In genomic region chr10:88645448-88645847, GRCm38 (mm10) we compare ENCODE assay signal across 19 mouse cellular contexts. TPM values are rescaled to one million over a fixed set of nuclear protein-coding genes. Genes with fewer than 3 reads are reported as not detected.
DNase-seq lines count a peak whose midpoint lies in the region; ATAC-seq lines count a peak whose summit lies in the region.
"Had no signal": no experiment of that assay in that cellular context is flagged by ENCODE, and none has a peak within 500 bp of the region (broad histone marks: within the 10 kb centered on the region; RNA-seq: fewer than 3 reads in every experiment).

No protein-coding gene starts in this region.

- H3K36me3 ChIP-seq in heart, embryonic 16.5 days (ENCODE audit: control insufficient read depth, insufficient read depth): no peaks in the 10 kb centered on the region
- H3K36me3 ChIP-seq: embryonic facial prominence, embryonic 13.5 days; forebrain, embryonic 10.5 days; lung, embryonic 15.5 days; neural tube, embryonic 13.5 days had no signal

- peaks cover 7% of the 10 kb centered on the region for H3K4me1 ChIP-seq in heart, embryonic 16.5 days (ENCODE audit: control insufficient read depth, insufficient read depth, low read length)
- H3K4me1 ChIP-seq: embryonic facial prominence, embryonic 13.5 days; forebrain, embryonic 10.5 days; lung, embryonic 15.5 days; neural tube, embryonic 13.5 days had no signal

- intact Hi-C loops in heart, postnatal 25 days (cut with DNase I): no loop called here

- DNase-seq in heart, adult 11 months: peak; percentile 95
- no peak for DNase-seq in heart, postnatal 25 days (ENCODE audit: low spot score)
- peak; percentile 44 to 68 for DNase-seq in heart, adult 18-20 months
- DNase-seq in kidney, postnatal 25 days: peak; percentile 2 to 47
- DNase-seq in ovary, postnatal 36 days (ENCODE audit: low spot score): no peak
- no peak for DNase-seq in embryo, embryonic 11 days
- no peak for DNase-seq in right cerebral cortex, postnatal 36 days (ENCODE audit: low spot score in 2 of 2)
- DNase-seq: cerebellum, adult 9-11 months; thymus, adult 18-20 months had no signal

- H3K27me3 ChIP-seq in heart, embryonic 16.5 days (ENCODE audit: control insufficient read depth, insufficient read depth, low read length): no peaks in the 10 kb centered on the region
- H3K27me3 ChIP-seq: embryonic facial prominence, embryonic 13.5 days; lung, embryonic 15.5 days; megakaryocyte, embryonic 14.5 days; neural tube, embryonic 13.5 days had no signal

- H3K9me3 ChIP-seq in heart, embryonic 16.5 days (replicated peaks; ENCODE audit: control insufficient read depth, low read length): no peaks in the 10 kb centered on the region; the same call in 1 of the 2 replicates
- H3K9me3 ChIP-seq: embryonic facial prominence, embryonic 13.5 days; forebrain, embryonic 10.5 days; lung, embryonic 15.5 days; megakaryocyte, embryonic 14.5 days; neural tube, embryonic 13.5 days had no signal

- no peak overlapping the region for H3K9ac ChIP-seq in heart, embryonic 16.5 days (ENCODE audit: low read length)
- H3K9ac ChIP-seq: embryonic facial prominence, embryonic 13.5 days; lung, embryonic 15.5 days; neural tube, embryonic 13.5 days had no signal

- 18% methylated on average over 5 of the region's 5 CpGs for WGBS in heart, embryonic 16.5 days

- peak; percentile 82 for ATAC-seq in heart, embryonic 16.5 days (replicated peaks; ENCODE audit: extremely low read depth, insufficient read depth, low FRiP score)
- ATAC-seq: hindbrain, embryonic 16.5 days had no signal

- H3K4me3 ChIP-seq in heart, embryonic 16.5 days (ENCODE audit: low read length): no peak overlapping the region
- H3K4me3 ChIP-seq: embryonic facial prominence, embryonic 13.5 days; forebrain, embryonic 10.5 days; layer of hippocampus, adult 2 months; lung, embryonic 15.5 days; megakaryocyte, embryonic 14.5 days; neural tube, embryonic 13.5 days had no signal

- H3K4me2 ChIP-seq in heart, embryonic 16.5 days (ENCODE audit: low read depth, low read length): peak overlapping the region; percentile 21; the same call in 1 of the 2 replicates
- H3K4me2 ChIP-seq: embryonic facial prominence, embryonic 13.5 days; liver, embryonic 11.5 days; lung, embryonic 15.5 days; neural tube, embryonic 13.5 days had no signal

- H3K27ac ChIP-seq in heart, embryonic 16.5 days (ENCODE audit: low read length): peak overlapping the region; percentile 83
- H3K27ac ChIP-seq: embryonic facial prominence, embryonic 13.5 days; forebrain, embryonic 10.5 days; layer of hippocampus, adult 2 months; lung, embryonic 15.5 days; neural tube, embryonic 13.5 days had no signal

RNA-seq across cellular contexts. Expression of gene Spic, which starts 39.4 kb away (rescaled TPM):
- under 1 TPM in 1 of 2 experiments, not detected in 1; 0.29 TPM for total RNA-seq in heart, postnatal 25 days (2021)
- under 1 TPM in 1 of 2 experiments, not detected in 1; 0.90 TPM for total RNA-seq in heart, adult 18-20 months (2021)
- polyA plus RNA-seq in heart, embryonic 16.5 days (2015; fragmentation: Nextera tagmentation; extraction: Ambion mirVana): 0.27 and 1.1 TPM in 2 replicates
- total RNA-seq: layer of hippocampus, adult 2 months; left cerebral cortex, postnatal 10 days had no signal
- polyA plus RNA-seq: embryonic facial prominence, embryonic 13.5 days; forebrain, embryonic 10.5 days; neural tube, embryonic 13.5 days had no signal

RNA-seq across cellular contexts. Expression of gene Mybpc1, which starts 40.5 kb away (rescaled TPM):
- under 1 TPM; 0.34 to 0.64 TPM for total RNA-seq in heart, postnatal 25 days (2021)
- under 1 TPM; 0.37 to 0.75 TPM for total RNA-seq in heart, adult 18-20 months (2021)
- 3.9 and 9.6 TPM in 2 replicates for polyA plus RNA-seq in heart, embryonic 16.5 days (2015; fragmentation: Nextera tagmentation; extraction: Ambion mirVana)

Comparison
In these comparisons a context has a peak if more than half of its experiments do, and no peak if none do; other contexts are left out.
1. DNase-seq: peak in heart, adult 11 months (single experiment), heart, adult 18-20 months (2 of 2) and kidney, postnatal 25 days (2 of 2); none in heart, postnatal 25 days (single experiment), ovary, postnatal 36 days (single experiment), embryo, embryonic 11 days (single experiment) and right cerebral cortex, postnatal 36 days (0 of 2).